Mouse (Mus musculus) liver, embryonic 14.5 days (tissue): ENCODE measurements at regions not wholly inside any gene's neighbourhood (a gene's known extent, or its start where the extent isn't known, plus 50 kb on each side); places are given as distances from the start of the nearest gene placed in this dataset.

Source experiments
- CTCF ChIP-seq: IDR thresholded peaks from 2 replicates; pipeline ENCODE4 v1.5.1; 2016; ENCODE audit warnings: antibody characterized with exemption, low read depth, control low read depth
- EP300 ChIP-seq: IDR thresholded peaks from 2 replicates; pipeline ENCODE4 v1.6.1; 2016; ENCODE audit warnings: antibody characterized with exemption, low read depth

DNA sequence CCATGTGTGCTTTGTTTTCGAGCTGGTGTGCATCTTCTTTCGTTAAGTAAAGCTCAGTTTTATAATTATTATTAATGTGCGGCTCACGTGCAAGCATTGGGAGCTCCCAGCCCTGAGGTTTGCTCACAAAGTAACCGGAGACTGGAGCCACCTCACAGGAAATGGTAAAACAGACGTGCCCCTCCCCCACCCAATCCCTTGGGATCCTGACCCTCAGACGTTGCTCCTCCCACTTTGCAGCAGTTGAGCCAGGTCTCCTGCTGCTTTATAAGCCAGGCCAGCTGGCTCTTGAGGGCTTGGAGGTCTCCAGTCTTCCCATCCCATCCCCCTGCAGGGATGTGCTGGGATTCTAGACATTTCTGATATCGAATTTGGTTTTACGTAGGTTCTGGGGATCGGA is 203.8 kb downstream of the Cdh26 start:
- TF ChIP-seq CTCF (no peak), EP300 (no peak)
